Mouse (Mus musculus) bone marrow macrophage, adult 2 months (primary cell): Measurements from ENCODE around the gene Lrrc29.

Experiments used
- CTCF ChIP-seq: IDR thresholded peaks from 2 replicates; pipeline ENCODE4 v1.5.1; 2012; ENCODE audit warnings: low read depth, mild to moderate bottlenecking, low read length, moderate library complexity
- POLR2A ChIP-seq: IDR thresholded peaks from 2 replicates; pipeline ENCODE4 v1.6.1; 2012; ENCODE audit warnings: mild to moderate bottlenecking, low read depth, low read length, borderline replicate concordance

DNA sequence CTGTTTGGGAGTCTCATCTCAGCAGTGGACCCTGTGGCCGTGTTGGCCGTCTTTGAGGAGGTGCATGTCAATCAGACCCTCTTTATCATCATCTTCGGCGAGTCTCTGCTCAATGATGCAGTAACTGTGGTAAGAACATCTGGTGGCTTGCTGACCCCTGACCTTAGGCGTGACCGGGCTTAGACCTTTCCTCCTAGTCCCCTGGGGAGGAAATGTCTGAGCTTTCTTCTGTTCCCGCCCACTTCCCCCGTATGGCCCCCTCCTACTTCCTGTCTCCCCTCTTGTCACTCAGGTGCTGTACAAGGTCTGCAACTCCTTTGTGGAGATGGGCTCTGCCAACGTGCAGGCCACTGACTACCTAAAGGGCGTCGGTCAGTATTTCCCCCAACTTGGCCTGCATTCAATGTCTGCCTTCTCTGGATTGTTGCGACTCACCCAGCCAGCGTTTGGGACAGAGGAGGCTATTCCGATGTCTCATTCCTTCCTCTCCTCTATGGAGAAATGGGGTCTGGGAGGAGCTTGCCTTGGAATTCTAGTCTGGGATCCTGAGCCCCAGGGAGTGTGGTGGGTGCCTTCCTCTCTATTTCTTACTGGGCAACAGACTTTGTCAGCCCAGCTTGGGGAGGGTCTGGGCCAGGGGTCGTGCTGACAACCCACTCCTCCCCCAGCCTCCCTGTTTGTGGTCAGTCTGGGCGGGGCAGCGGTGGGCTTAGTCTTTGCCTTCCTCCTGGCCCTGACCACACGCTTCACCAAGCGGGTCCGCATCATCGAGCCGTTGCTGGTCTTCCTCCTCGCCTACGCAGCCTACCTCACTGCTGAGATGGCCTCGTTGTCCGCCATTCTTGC lies 29.3 kb upstream of the Lrrc29 start:
- TF ChIP-seq CTCF (no peak), POLR2A (no peak)
